ENCODE assay signal across 10 mouse cellular contexts in genomic region chr2:27775625-27776024, GRCm38 (mm10).
DNase-seq lines count a peak whose midpoint lies in the region; ATAC-seq and TF ChIP-seq lines count a peak whose summit lies in the region.
"Had no signal": no experiment of that assay in that cellular context is flagged by ENCODE, and none has a peak within 500 bp of the region (broad histone marks: within the 10 kb centered on the region; RNA-seq: fewer than 3 reads in every experiment).

No protein-coding gene starts in this region.

- intact Hi-C loops in left cerebral cortex, postnatal 4 days (cut with DNase I) = loop anchor here (10.0 kb wide), 2 partner anchors 189 to 419 kb away; partner anchors contain the start of gene Olfm1

- no peaks in the 10 kb centered on the region for H3K27me3 ChIP-seq in forebrain, embryonic 10.5 days (ENCODE audit: poor library complexity, severe bottlenecking)
- no peaks in the 10 kb centered on the region for H3K27me3 ChIP-seq in forebrain, embryonic 16.5 days (replicated peaks; ENCODE audit: control insufficient read depth, insufficient read depth, low read length)
- H3K27me3 ChIP-seq in lung, postnatal 0 days (replicated peaks; ENCODE audit: insufficient read depth, low read length) = no peaks in the 10 kb centered on the region
- no peaks in the 10 kb centered on the region for H3K27me3 ChIP-seq in heart, embryonic 16.5 days (ENCODE audit: control insufficient read depth, insufficient read depth, low read length)

- 58% methylated on average over 5 of the region's 5 CpGs for WGBS in forebrain, embryonic 10.5 days
- 61% methylated on average over 5 of the region's 5 CpGs for WGBS in forebrain, embryonic 16.5 days
- 51% methylated on average over 5 of the region's 5 CpGs for WGBS in lung, postnatal 0 days
- 56% methylated on average over 5 of the region's 5 CpGs for WGBS in lung, adult 2 months
- WGBS in heart, embryonic 16.5 days = 46% methylated on average over 5 of the region's 5 CpGs

- TF ChIP-seq EP300 in lung, postnatal 0 days (IDR thresholded peaks at IDR 0.05) = no peak

- ATAC-seq in forebrain, embryonic 16.5 days = no peak
- ATAC-seq in lung, postnatal 0 days = peak; percentile 5
- no peak for ATAC-seq in heart, embryonic 16.5 days (replicated peaks; ENCODE audit: extremely low read depth, insufficient read depth, low FRiP score)

- peak overlapping the region; percentile 21; the same call in 1 of the 2 replicates for H3K27ac ChIP-seq in forebrain, embryonic 10.5 days
- no peak overlapping the region for H3K27ac ChIP-seq in forebrain, embryonic 16.5 days (ENCODE audit: low read length)
- peak overlapping the region; percentile 75; the same call in 1 of the 2 replicates for H3K27ac ChIP-seq in lung, postnatal 0 days (ENCODE audit: low read length)
- H3K27ac ChIP-seq in heart, embryonic 16.5 days (ENCODE audit: low read length) = peak overlapping the region; percentile 33
- H3K27ac ChIP-seq: macrophage had no signal

- peak; percentile 56 for TF ChIP-seq CTCF in lung, postnatal 0 days (IDR thresholded peaks at IDR 0.05)
- no peak for TF ChIP-seq CTCF in lung, adult 2 months (IDR thresholded peaks at IDR 0.05; ENCODE audit: insufficient read depth, low read length)

- H3K4me2 ChIP-seq in forebrain, embryonic 16.5 days (ENCODE audit: low read length) = no peak overlapping the region
- no peak overlapping the region for H3K4me2 ChIP-seq in lung, postnatal 0 days (replicated peaks; ENCODE audit: low read depth, low read length)
- no peak overlapping the region for H3K4me2 ChIP-seq in heart, embryonic 16.5 days (ENCODE audit: low read depth, low read length)

- H3K9ac ChIP-seq in forebrain, embryonic 16.5 days (replicated peaks; ENCODE audit: low read depth, low read length) = no peak overlapping the region
- H3K9ac ChIP-seq in lung, postnatal 0 days (replicated peaks; ENCODE audit: low read depth) = no peak overlapping the region
- no peak overlapping the region for H3K9ac ChIP-seq in heart, embryonic 16.5 days (ENCODE audit: low read length)

- TF ChIP-seq POLR2A in lung, adult 2 months (IDR thresholded peaks at IDR 0.05; ENCODE audit: borderline replicate concordance, extremely low read depth, low read depth, low read length) = no peak

- no peak overlapping the region for H3K4me3 ChIP-seq in forebrain, embryonic 10.5 days
- no peak overlapping the region for H3K4me3 ChIP-seq in forebrain, embryonic 16.5 days (replicated peaks; ENCODE audit: low read length)
- no peak overlapping the region for H3K4me3 ChIP-seq in lung, postnatal 0 days (ENCODE audit: low read depth, low read length)
- H3K4me3 ChIP-seq in lung, adult 2 months (replicated peaks; ENCODE audit: extremely low read depth, low read depth, low read length) = no peak overlapping the region
- H3K4me3 ChIP-seq in heart, embryonic 16.5 days (ENCODE audit: low read length) = no peak overlapping the region

- no peak for DNase-seq in forebrain, embryonic 10.5 days (ENCODE audit: extremely low spot score, low spot score)
- peak; percentile 68 for DNase-seq in lung, postnatal 0 days (ENCODE audit: low spot score)
- no peak for DNase-seq in lung, adult 2 months
- peak; percentile 58 for DNase-seq in skeletal muscle tissue, adult 2 months (ENCODE audit: low read depth, low spot score)
- DNase-seq in adrenal gland, postnatal 4 days (ENCODE audit: low spot score in 2 of 2) = no peak
- no peak for DNase-seq in left cerebral cortex, postnatal 4 days
- DNase-seq: thymus, postnatal 14 days had no signal

- no peaks in the 10 kb centered on the region for H3K36me3 ChIP-seq in forebrain, embryonic 10.5 days (replicated peaks)
- no peaks in the 10 kb centered on the region for H3K36me3 ChIP-seq in forebrain, embryonic 16.5 days (ENCODE audit: control insufficient read depth, insufficient read depth)
- H3K36me3 ChIP-seq in lung, postnatal 0 days (ENCODE audit: insufficient read depth, low read length) = no peaks in the 10 kb centered on the region
- no peaks in the 10 kb centered on the region for H3K36me3 ChIP-seq in heart, embryonic 16.5 days (ENCODE audit: control insufficient read depth, insufficient read depth)

- H3K9me3 ChIP-seq in forebrain, embryonic 10.5 days = no peaks in the 10 kb centered on the region
- H3K9me3 ChIP-seq in forebrain, embryonic 16.5 days (ENCODE audit: control insufficient read depth, low read length) = no peaks in the 10 kb centered on the region
- H3K9me3 ChIP-seq in lung, postnatal 0 days (ENCODE audit: low read length) = no peaks in the 10 kb centered on the region
- no peaks in the 10 kb centered on the region for H3K9me3 ChIP-seq in heart, embryonic 16.5 days (replicated peaks; ENCODE audit: control insufficient read depth, low read length)

- peaks cover 25% of the 10 kb centered on the region for H3K4me1 ChIP-seq in forebrain, embryonic 10.5 days
- H3K4me1 ChIP-seq in forebrain, embryonic 16.5 days (replicated peaks; ENCODE audit: control insufficient read depth, insufficient read depth, low read length) = no peaks in the 10 kb centered on the region
- 0 out of 2 replicates have a peak, but pooled peaks cover 5% of the 10 kb centered on the region for H3K4me1 ChIP-seq in lung, postnatal 0 days (ENCODE audit: insufficient read depth, low read depth, low read length)
- H3K4me1 ChIP-seq in lung, adult 2 months (ENCODE audit: control insufficient read depth, insufficient read depth, low read length) = peaks cover 5% of the 10 kb centered on the region; the same call in 1 of the 2 replicates
- H3K4me1 ChIP-seq in heart, embryonic 16.5 days (ENCODE audit: control insufficient read depth, insufficient read depth, low read length) = peaks cover 4% of the 10 kb centered on the region; the same call in 1 of the 2 replicates

Comparison
In these comparisons a context has a peak if more than half of its experiments do, and no peak if none do; other contexts are left out.
1. DNase-seq: peak in lung, postnatal 0 days (single experiment) and skeletal muscle tissue, adult 2 months (single experiment); none in forebrain, embryonic 10.5 days (single experiment), lung, adult 2 months (single experiment), adrenal gland, postnatal 4 days (0 of 2) and left cerebral cortex, postnatal 4 days (single experiment).